Mouse (Mus musculus) ES-E14 (cell line): ENCODE measurements around the gene Rassf5. TPM values are rescaled to one million over a fixed set of nuclear protein-coding genes. Genes with fewer than 3 reads are reported as not detected.

ENCODE experiments used
- DNase-seq: peaks from one replicate; pipeline ENCODE4 v3.0.0-alpha.2; 2013; ENCODE audit warnings: low read depth, low spot score
- H3K27ac ChIP-seq: 2 replicates; pipeline ENCODE4 v1.5.1; 2012; ENCODE audit warnings: low read depth, mild to moderate bottlenecking, low read length, moderate library complexity, mixed read lengths; ENCODE audit not compliant: poor library complexity, insufficient read depth, severe bottlenecking
- H3K36me3 ChIP-seq: 2 replicates; pipeline ENCODE4 v1.6.1; 2012; ENCODE audit warnings: mild to moderate bottlenecking, low read length, moderate library complexity, mixed read lengths; ENCODE audit not compliant: control insufficient read depth, poor library complexity, insufficient read depth, severe bottlenecking
- H3K4me1 ChIP-seq, 2 experiments: fragments of 150-350 bp in 1 of 2; sonication (generic) in 1 of 2; 2 replicates each; pipeline ENCODE4 v1.6.1; 2012; ENCODE audit warnings: low read length in 2 of 2, mild to moderate bottlenecking in 1 of 2, mixed read lengths in 1 of 2; ENCODE audit not compliant: control insufficient read depth in 2 of 2, insufficient read depth in 2 of 2, poor library complexity in 1 of 2
- H3K4me3 ChIP-seq, 2 experiments: fragments of 150-350 bp in 1 of 2; sonication (generic) in 1 of 2; 2 replicates each; pipeline ENCODE4 v1.5.1; 2012; ENCODE audit warnings: low read length in 2 of 2, low read depth in 1 of 2, mild to moderate bottlenecking in 1 of 2, mixed read lengths in 1 of 2; ENCODE audit not compliant: insufficient read depth in 1 of 2, poor library complexity in 1 of 2, severe bottlenecking in 1 of 2
- H3K9ac ChIP-seq: 2 replicates; pipeline ENCODE4 v1.6.1; 2012; ENCODE audit warnings: low read depth, mild to moderate bottlenecking, low read length, mixed read lengths; ENCODE audit not compliant: poor library complexity, insufficient read depth, severe bottlenecking
- H3K9me3 ChIP-seq: fragments of 150-350 bp; sonication (generic); 2 replicates; pipeline ENCODE4 v1.6.1; 2012; ENCODE audit warnings: low read depth, mild to moderate bottlenecking, low read length; ENCODE audit not compliant: control insufficient read depth, insufficient read depth
- CHD2 ChIP-seq: IDR thresholded peaks from 2 replicates; pipeline ENCODE4 v1.6.1; 2014; ENCODE audit warnings: mild to moderate bottlenecking, low read depth, low read length, inconsistent platforms
- HCFC1 ChIP-seq: IDR thresholded peaks from 2 replicates; pipeline ENCODE4 v1.6.1; 2012; ENCODE audit warnings: low read length, inconsistent platforms, borderline replicate concordance; ENCODE audit not compliant: insufficient read depth
- MAFK ChIP-seq: IDR thresholded peaks from 2 replicates; pipeline ENCODE4 v1.6.1; 2014; ENCODE audit warnings: mild to moderate bottlenecking, low read depth, low read length, inconsistent platforms; ENCODE audit not compliant: insufficient read depth
- ZC3H11A ChIP-seq: IDR thresholded peaks from 2 replicates; pipeline ENCODE4 v1.6.1; 2012; ENCODE audit warnings: low read depth, mild to moderate bottlenecking, inconsistent platforms, low read length, borderline replicate concordance
- ZNF384 ChIP-seq: IDR thresholded peaks from 2 replicates; pipeline ENCODE4 v1.6.1; 2012; ENCODE audit warnings: low read depth, low read length, inconsistent platforms
- in situ Hi-C, 2 experiments: fragments of 600-800 bp; cut with MboI; formaldehyde crosslinking; loops; one replicate each; pipeline ENCODE4 v1.15.1; 2025; ENCODE audit warnings: low sequenced_read_pairs in 2 of 2, inconsistent platforms in 1 of 2; ENCODE audit not compliant: unreplicated experiment in 2 of 2
- total RNA-seq: library from RNA; depleted of rRNA; stranded (reverse); fragments of 300-350 nt; gene quantifications from 2 replicates; pipeline ENCODE4 v1.2.3, GENCODE M21; 2012

Gene Rassf5
- total RNA-seq, 1 experiment: 0.76 TPM

GRCm38 (mm10) chr1:131269797-131270578, 24.9 kb upstream of the Rassf5 start:
- peak; percentile 82 for DNase-seq
- no peak for TF ChIP-seq CHD2
- peak; percentile 91 for TF ChIP-seq ZC3H11A
- Histone ChIP-seq H3K9me3 (no peaks in the 10 kb centered on the region), H3K4me1 (peaks cover 0 to 2% of the 10 kb centered on the region in 2 experiments; a peak in 2 of 4 replicates), H3K27ac (no peak overlapping the region), H3K9ac (no peak overlapping the region; the same call in 1 of the 2 replicates), H3K4me3 (no peak overlapping the region), H3K36me3 (no peaks in the 10 kb centered on the region)
- in situ Hi-C loops: loop anchor here (10.0 to 25.0 kb wide), 2 partner anchors 145 to 383 kb away; partner anchors contain the start of gene Il24 (in 2 of the 2)

- Histone ChIP-seq H3K4me3 (peak overlapping the region in 1 of 2 experiments; percentile 12; a peak in 1 of 4 replicates), H3K9me3 (no peaks in the 10 kb centered on the region), H3K27ac (no peak overlapping the region), H3K9ac (peak overlapping the region; percentile 18; the same call in 1 of the 2 replicates), H3K36me3 (no peaks in the 10 kb centered on the region), H3K4me1 (0 out of 4 replicates have a peak, but pooled peaks cover 0 to under 1% of the 10 kb centered on the region in 2 experiments)
- DNase-seq: no peak
- in situ Hi-C loops: loop anchor here (10.0 to 25.0 kb wide), 2 partner anchors 144 to 381 kb away; partner anchors contain the start of gene Il24 (in 2 of the 2)
- no peak for TF ChIP-seq CHD2
- no peak for TF ChIP-seq ZC3H11A
- TF ChIP-seq ZNF384: no peak
- TF ChIP-seq HCFC1: no peak
- TF ChIP-seq MAFK: no peak
Observed at GRCm38 (mm10) chr1:131268776-131269175, 23.7 kb upstream of the Rassf5 start.

- Histone ChIP-seq H3K9ac (no peak overlapping the region), H3K27ac (no peak overlapping the region), H3K4me1 (0 out of 4 replicates have a peak, but pooled peaks cover 0 to 2% of the 10 kb centered on the region in 2 experiments), H3K36me3 (no peaks in the 10 kb centered on the region), H3K4me3 (no peak overlapping the region), H3K9me3 (no peaks in the 10 kb centered on the region)
- no peak for DNase-seq
- TF ChIP-seq ZNF384: no peak
- no peak for TF ChIP-seq MAFK
- no peak for TF ChIP-seq ZC3H11A
- no peak for TF ChIP-seq CHD2
- TF ChIP-seq HCFC1: no peak
- in situ Hi-C loops: loop anchor here (5.0 to 25.0 kb wide), 3 partner anchors 139 to 377 kb away; partner anchors contain the start of gene Il24 (in 2 of the 2)
Observed at GRCm38 (mm10) chr1:131263905-131264304, 18.8 kb upstream of the Rassf5 start.

GRCm38 (mm10) chr1:131260309-131260656, 15.2 kb upstream of the Rassf5 start:
- in situ Hi-C loops: loop anchor here (5.0 to 25.0 kb wide), 3 partner anchors 135 to 373 kb away; partner anchors contain the start of gene Il24 (in 2 of the 2)

More at GRCm38 (mm10) chr1:131260309-131260656, 15.2 kb upstream of the Rassf5 start:
- Histone ChIP-seq H3K4me1 (0 out of 4 replicates have a peak, but pooled peaks cover 0 to 2% of the 10 kb centered on the region in 2 experiments), H3K36me3 (no peaks in the 10 kb centered on the region), H3K27ac (no peak overlapping the region), H3K9me3 (no peaks in the 10 kb centered on the region), H3K9ac (no peak overlapping the region), H3K4me3 (no peak overlapping the region)
- peak; percentile 85 for DNase-seq
- TF ChIP-seq ZC3H11A (peak; percentile 71; the same call in 1 of the 2 replicates), CHD2 (no peak)
